Mouse (Mus musculus): ENCODE measurements at regions not wholly inside any gene's neighbourhood (a gene's known extent, or its start where the extent isn't known, plus 50 kb on each side); places are given as distances from the start of the nearest gene placed in this dataset.

- TF ChIP-seq EP300 (optimal IDR thresholded peaks at IDR 0.05) (no peak), CTCF (IDR thresholded peaks at IDR 0.05; ENCODE audit: low read depth) (no peak)
Observed at GRCm38 (mm10) chr10:118722671-118723070, 147.3 kb downstream of the Dyrk2 start.

All from stomach, postnatal 0 days (tissue).